Mouse (Mus musculus) forebrain, embryonic 13.5 days (tissue): ENCODE measurements around the gene Htatip2. TPM values are rescaled to one million over a fixed set of nuclear protein-coding genes. Genes with fewer than 3 reads are reported as not detected.

ENCODE experiments used
- ATAC-seq: fragments of 200-750 bp; cut with Nextera tagmentation; 2 replicates; pipeline ENCODE4 v1.8.0; 2017
- H3K27ac ChIP-seq: fragments of 300-500 bp; sonication (generic); 2 replicates; pipeline ENCODE4 v1.5.1; 2015; ENCODE audit warnings: inconsistent platforms, mild to moderate bottlenecking, moderate library complexity
- H3K27me3 ChIP-seq: fragments of 300-500 bp; sonication (generic); 2 replicates; pipeline ENCODE4 v1.6.1; 2015; ENCODE audit warnings: mild to moderate bottlenecking, inconsistent platforms
- H3K36me3 ChIP-seq: fragments of 300-500 bp; sonication (generic); 2 replicates; pipeline ENCODE4 v1.6.1; 2015; ENCODE audit warnings: mild to moderate bottlenecking, inconsistent platforms; ENCODE audit not compliant: poor library complexity, severe bottlenecking
- H3K4me1 ChIP-seq: fragments of 300-500 bp; sonication (generic); 2 replicates; pipeline ENCODE4 v1.6.1; 2015; ENCODE audit warnings: inconsistent platforms
- H3K4me2 ChIP-seq: fragments of 300-500 bp; sonication (generic); 2 replicates; pipeline ENCODE4 v1.6.1; 2015; ENCODE audit warnings: inconsistent platforms, mild to moderate bottlenecking, moderate library complexity
- H3K4me3 ChIP-seq: fragments of 300-500 bp; sonication (generic); 2 replicates; pipeline ENCODE4 v1.5.1; 2015; ENCODE audit warnings: mild to moderate bottlenecking, inconsistent platforms
- H3K9ac ChIP-seq: fragments of 300-500 bp; sonication (generic); 2 replicates; pipeline ENCODE4 v1.6.1; 2015; ENCODE audit warnings: mild to moderate bottlenecking, inconsistent platforms
- H3K9me3 ChIP-seq: fragments of 300-500 bp; sonication (generic); replicated peaks from 2 replicates; pipeline ENCODE4 v1.6.1; 2016; ENCODE audit warnings: inconsistent platforms
- WGBS: fragments of 180-500 bp; shearing (Covaris S2); methylation state at CpG from one replicate; pipeline ENCODE4 v1.1.7; 2015; 5-methylcytosine and 5-hydroxymethylcytosine counted together
- polyA plus RNA-seq: library from polyadenylated mRNA; unstranded; fragments of >200 nt; fragmentation: Nextera tagmentation; extraction: Ambion mirVana; gene quantifications from 2 replicates; pipeline ENCODE4 v1.2.1, GENCODE M21; 2015

The Htatip2 gene
- polyA plus RNA-seq, 1 experiment from 2014 or later: 2.3 TPM

DNA sequence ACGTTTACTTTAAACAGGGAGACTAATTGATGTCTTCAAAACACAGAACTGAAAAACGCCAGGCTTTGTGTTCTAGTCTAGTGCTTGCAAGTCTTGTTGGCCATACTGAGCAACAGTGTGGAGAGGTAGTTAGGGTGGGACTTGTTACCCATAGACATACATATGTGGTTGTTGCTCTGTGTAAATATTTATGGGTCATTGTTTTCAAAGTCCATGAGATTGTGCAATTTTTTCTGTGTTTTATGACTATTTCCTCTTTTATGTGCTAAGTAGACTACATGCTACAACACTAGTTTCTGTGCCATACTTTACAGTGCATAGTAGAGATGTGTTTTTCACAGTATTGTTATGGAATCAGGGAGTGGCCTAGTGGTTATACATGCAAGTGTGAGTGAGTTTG lies 35.4 kb downstream of the Htatip2 start:
- H3K4me2 ChIP-seq: no peak overlapping the region
- H3K4me1 ChIP-seq: no peaks in the 10 kb centered on the region
- no peaks in the 10 kb centered on the region for H3K9me3 ChIP-seq
- H3K36me3 ChIP-seq: peaks cover 55% of the 10 kb centered on the region
- H3K27me3 ChIP-seq: no peaks in the 10 kb centered on the region
- WGBS: 95% methylated on average over 2 of the region's 2 CpGs
- H3K9ac ChIP-seq: no peak overlapping the region
- no peak overlapping the region for H3K27ac ChIP-seq
- H3K4me3 ChIP-seq: no peak overlapping the region
- no peak for ATAC-seq

DNA sequence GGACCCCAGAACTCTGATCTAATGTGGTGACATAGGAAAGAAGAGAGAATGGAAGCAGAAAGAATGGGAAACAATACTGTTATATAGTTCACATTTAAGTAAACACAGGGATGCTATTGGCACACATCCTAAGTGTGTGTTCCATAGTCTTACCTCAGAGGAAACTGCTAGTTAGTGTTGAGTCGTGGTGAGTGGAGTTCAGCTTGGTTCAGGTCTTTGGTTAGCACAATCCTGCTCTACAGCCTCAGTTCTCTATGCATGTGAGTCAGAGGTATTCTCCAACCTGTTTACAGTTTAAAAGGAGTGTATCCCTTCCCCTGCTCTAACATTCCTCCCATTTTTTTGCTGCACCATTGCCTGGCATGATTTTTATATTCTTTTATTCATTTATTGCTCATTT lies 38.3 kb downstream of the Htatip2 start:
- no peaks in the 10 kb centered on the region for H3K4me1 ChIP-seq
- H3K27ac ChIP-seq: no peak overlapping the region
- no peaks in the 10 kb centered on the region for H3K9me3 ChIP-seq
- H3K4me3 ChIP-seq: no peak overlapping the region
- no peak overlapping the region for H3K9ac ChIP-seq
- 74% methylated on average over 1 of the region's 1 CpGs for WGBS
- ATAC-seq: no peak
- H3K27me3 ChIP-seq: no peaks in the 10 kb centered on the region
- H3K4me2 ChIP-seq: no peak overlapping the region
- H3K36me3 ChIP-seq: peaks cover 46% of the 10 kb centered on the region

DNA sequence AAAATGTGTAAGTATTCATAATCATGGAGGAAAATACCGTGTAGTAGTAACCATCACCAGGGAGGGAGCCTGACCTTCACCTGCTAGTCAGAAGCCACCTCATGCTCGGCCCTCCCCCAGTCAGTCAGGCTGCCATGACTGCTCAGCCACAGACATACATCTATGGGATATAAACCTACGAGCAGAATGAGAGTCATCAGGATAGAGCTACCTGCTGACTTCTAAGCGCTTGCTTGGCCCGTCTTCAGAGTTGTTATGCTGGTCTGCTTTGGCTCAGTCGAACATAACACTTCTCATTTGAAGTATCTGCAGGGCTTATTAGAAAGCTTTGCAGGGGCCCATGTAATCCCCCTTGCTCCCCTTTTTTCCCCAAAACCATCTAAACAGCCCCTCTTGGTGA lies 44.6 kb downstream of the Htatip2 start:
- Histone ChIP-seq H3K27ac (no peak overlapping the region), H3K4me1 (no peaks in the 10 kb centered on the region), H3K9ac (no peak overlapping the region), H3K9me3 (no peaks in the 10 kb centered on the region), H3K36me3 (peaks cover 32% of the 10 kb centered on the region), H3K4me2 (no peak overlapping the region), H3K4me3 (no peak overlapping the region), H3K27me3 (no peaks in the 10 kb centered on the region)
- 85% methylated on average over 6 of the region's 6 CpGs for WGBS
- ATAC-seq: no peak

DNA sequence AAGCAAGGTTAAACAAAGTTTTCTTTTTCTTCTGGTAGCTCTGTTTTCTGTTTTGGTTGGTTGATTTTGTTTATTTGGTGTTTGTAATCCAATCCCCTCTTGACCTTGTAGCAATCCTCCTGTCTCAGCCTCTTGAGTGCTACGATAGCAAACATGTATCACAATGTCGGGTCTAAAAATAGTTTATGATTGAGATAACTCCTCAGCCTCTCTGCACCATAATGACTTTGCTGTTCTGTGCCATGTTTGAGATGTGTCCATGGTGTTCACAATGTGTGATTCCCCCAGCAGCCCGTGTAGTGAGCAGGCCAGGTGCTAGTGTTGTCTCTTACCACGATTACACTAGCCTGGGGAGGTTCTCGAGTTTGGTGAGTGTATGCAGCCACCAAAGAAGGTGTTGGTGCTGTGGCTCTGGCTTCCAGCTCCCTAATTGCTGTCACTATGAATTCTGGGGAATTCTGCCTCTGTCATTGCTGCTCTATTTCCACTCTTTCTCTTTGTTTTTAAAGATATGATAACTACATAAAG lies 45.8 kb downstream of the Htatip2 start:
- Histone ChIP-seq H3K4me2 (no peak overlapping the region), H3K4me1 (no peaks in the 10 kb centered on the region), H3K9ac (no peak overlapping the region), H3K27me3 (no peaks in the 10 kb centered on the region), H3K27ac (no peak overlapping the region), H3K9me3 (no peaks in the 10 kb centered on the region), H3K36me3 (peaks cover 23% of the 10 kb centered on the region), H3K4me3 (no peak overlapping the region)
- 84% methylated on average over 5 of the region's 5 CpGs for WGBS
- ATAC-seq: no peak

DNA sequence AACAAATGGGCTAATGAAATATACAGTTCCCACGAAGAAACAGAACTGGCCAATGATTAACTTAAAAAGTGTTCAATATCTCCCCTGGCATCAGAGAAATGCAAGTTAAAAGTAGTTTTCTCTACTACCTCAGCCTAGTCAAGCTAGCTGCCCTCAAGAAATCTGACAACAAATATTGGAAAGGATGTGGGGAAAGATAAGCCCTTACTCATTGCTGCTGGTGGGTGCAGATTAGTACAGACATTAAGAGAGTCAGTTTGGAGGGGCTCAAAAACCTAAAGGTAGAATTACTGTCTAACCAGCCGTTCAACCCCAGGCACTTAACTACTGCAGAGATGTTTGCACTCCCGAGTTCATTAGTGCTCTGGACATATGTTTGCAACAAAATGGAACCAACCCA lies 46.7 kb downstream of the Htatip2 start:
- ATAC-seq: no peak
- no peak overlapping the region for H3K27ac ChIP-seq
- no peaks in the 10 kb centered on the region for H3K4me1 ChIP-seq
- H3K4me3 ChIP-seq: no peak overlapping the region
- H3K27me3 ChIP-seq: no peaks in the 10 kb centered on the region
- no peak overlapping the region for H3K4me2 ChIP-seq
- H3K36me3 ChIP-seq: peaks cover 15% of the 10 kb centered on the region
- no peak overlapping the region for H3K9ac ChIP-seq
- 82% methylated on average over 3 of the region's 3 CpGs for WGBS
- H3K9me3 ChIP-seq: no peaks in the 10 kb centered on the region

DNA sequence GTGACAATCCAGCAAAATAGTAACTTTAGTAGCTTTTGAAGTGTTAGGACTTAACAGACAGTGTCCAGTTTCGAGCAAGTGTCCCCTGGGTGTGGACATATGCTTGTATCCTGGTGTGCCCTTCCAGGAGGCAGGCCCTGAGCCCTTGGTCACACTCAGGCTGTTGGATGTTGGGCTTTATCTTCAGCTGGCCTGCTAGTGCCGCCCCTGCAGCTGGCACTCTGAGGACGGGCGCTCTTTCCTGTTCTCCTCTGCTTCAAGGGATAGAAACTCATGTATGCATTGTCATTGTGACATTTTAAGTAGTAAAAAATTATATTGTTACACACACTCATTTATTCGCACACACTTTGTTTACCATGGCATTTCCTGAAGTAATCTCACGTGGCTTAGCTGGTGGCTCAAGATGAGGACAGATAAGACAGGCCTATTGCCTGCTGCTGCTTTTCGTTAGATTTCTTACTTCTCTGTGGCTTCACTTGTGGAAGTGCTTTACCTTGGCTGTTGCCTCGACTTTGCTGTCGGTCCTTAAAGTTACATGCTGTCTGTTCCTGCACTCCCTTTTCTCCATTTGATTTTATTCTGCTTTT lies 48.3 kb downstream of the Htatip2 start:
- peaks cover 16% of the 10 kb centered on the region for H3K36me3 ChIP-seq
- no peaks in the 10 kb centered on the region for H3K27me3 ChIP-seq
- no peak overlapping the region for H3K4me3 ChIP-seq
- no peak overlapping the region for H3K27ac ChIP-seq
- H3K4me2 ChIP-seq: no peak overlapping the region
- H3K9me3 ChIP-seq: no peaks in the 10 kb centered on the region
- ATAC-seq: no peak
- H3K4me1 ChIP-seq: no peaks in the 10 kb centered on the region
- no peak overlapping the region for H3K9ac ChIP-seq
- 93% methylated on average over 9 of the region's 9 CpGs for WGBS

DNA sequence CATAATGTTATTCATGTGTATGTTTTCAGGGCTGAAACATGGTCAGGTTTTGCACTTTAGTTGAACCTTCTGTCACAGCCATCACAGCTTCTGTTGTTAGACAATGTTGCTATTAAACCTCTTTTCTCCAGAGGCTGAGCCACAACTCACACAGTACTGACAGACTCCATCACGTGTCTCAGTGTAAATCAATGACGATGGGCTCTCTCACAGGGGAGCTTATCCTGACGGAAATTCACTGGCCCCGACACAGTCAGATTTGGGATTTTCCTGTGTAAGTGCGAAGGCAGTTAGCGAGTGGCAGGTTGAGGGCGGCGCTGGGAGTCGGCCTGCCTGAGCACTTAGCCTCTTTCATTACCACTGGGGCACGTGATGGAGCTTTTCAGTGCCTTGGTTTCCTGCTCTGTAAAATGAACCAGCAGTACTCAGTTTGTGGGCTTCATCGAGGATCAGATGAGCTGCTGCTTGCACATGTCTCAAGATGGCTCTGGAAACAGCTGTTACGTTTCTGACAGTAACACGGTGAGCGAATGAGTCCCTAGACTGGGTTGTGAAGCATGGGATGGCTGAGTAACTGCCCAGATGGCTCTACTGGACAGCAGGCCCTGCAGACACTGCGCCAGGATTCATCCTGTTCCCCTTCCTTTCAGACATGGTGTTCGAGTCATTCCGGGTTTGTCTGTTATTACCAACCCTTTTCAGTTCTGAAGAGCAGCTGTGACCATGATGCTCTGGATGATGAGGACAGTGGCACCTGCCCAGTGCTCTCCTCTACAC lies 49.1 kb downstream of the Htatip2 start:
- Histone ChIP-seq H3K27ac (no peak overlapping the region), H3K27me3 (no peaks in the 10 kb centered on the region), H3K4me2 (no peak overlapping the region), H3K4me3 (no peak overlapping the region), H3K9ac (no peak overlapping the region), H3K9me3 (no peaks in the 10 kb centered on the region), H3K36me3 (peaks cover 18% of the 10 kb centered on the region), H3K4me1 (no peaks in the 10 kb centered on the region)
- whole genome bisulfite sequencing: 82% methylated on average over 17 of the region's 17 CpGs
- ATAC-seq: no peak

DNA sequence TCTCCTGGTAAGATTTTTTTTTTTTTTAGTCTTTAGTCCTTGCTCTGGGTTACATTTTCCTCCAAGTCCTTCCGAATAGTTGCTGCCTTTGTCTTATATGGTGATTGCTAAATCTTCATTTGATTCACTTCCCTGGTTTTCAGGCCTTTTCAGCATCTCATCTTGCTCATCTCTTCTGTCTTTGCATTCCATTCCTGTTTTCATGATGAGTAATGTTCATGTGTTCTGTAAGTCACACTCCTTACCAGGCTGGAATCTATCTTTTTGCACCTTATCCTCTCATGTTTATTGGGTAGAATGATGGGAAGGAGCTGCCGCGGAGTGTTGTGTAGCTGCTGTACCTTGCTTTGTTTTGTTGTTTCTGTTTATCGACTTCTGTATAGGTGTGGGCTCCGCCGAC lies 50.2 kb downstream of the Htatip2 start:
- Histone ChIP-seq H3K27ac (no peak overlapping the region), H3K4me3 (no peak overlapping the region), H3K4me2 (no peak overlapping the region), H3K9ac (no peak overlapping the region), H3K36me3 (peaks cover 18% of the 10 kb centered on the region; the same call in 1 of the 2 replicates), H3K27me3 (no peaks in the 10 kb centered on the region), H3K4me1 (no peaks in the 10 kb centered on the region), H3K9me3 (no peaks in the 10 kb centered on the region)
- ATAC-seq: no peak
- 90% methylated on average over 6 of the region's 6 CpGs for WGBS

DNA sequence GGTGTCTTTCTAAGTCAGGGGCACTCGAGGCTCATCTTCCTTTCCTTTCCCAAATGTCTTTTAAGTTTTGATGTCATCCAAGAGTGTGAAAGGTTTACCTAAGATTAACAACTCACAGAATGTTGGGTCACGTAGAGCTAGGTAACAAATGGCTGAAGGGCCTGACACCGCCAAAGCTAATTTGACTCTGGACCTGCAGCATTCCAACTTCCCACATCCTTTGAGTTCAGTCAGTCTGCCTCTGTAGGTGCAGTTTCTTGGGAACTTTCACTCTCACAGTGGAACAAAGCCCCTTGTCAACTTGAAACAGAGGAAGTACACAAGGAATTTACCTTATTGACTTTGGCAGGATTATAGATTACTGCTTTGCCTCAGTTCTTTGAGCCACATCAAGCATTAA lies 50.6 kb downstream of the Htatip2 start:
- no peak overlapping the region for H3K9ac ChIP-seq
- no peaks in the 10 kb centered on the region for H3K27me3 ChIP-seq
- H3K4me2 ChIP-seq: no peak overlapping the region
- no peak overlapping the region for H3K4me3 ChIP-seq
- no peak overlapping the region for H3K27ac ChIP-seq
- ATAC-seq: no peak
- no peaks in the 10 kb centered on the region for H3K4me1 ChIP-seq
- 52% methylated on average over 3 of the region's 3 CpGs for WGBS
- H3K36me3 ChIP-seq: peaks cover 18% of the 10 kb centered on the region; the same call in 1 of the 2 replicates
- no peaks in the 10 kb centered on the region for H3K9me3 ChIP-seq

DNA sequence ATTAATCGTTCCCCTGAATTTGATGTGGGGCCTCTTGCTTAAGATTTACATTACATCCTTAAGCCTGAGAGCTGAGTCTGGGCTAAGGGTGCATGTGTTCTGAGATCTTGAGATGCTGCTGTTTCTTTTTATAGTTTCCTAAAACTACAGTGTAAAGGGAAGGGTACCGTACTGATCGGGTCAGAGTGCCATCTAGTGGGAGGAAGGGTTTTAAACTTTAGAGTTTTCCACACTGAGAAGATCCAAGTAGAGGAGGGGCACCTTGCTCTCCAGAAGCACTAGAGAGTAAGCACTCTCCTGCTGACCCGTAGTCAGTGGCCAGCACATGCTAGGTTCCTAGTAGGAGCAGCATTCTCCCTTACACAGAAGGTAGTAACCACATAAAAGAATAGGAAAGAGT lies 52.4 kb downstream of the Htatip2 start:
- Histone ChIP-seq H3K9ac (no peak overlapping the region), H3K27ac (no peak overlapping the region), H3K4me3 (no peak overlapping the region), H3K36me3 (peaks cover 21% of the 10 kb centered on the region), H3K9me3 (no peaks in the 10 kb centered on the region), H3K4me2 (no peak overlapping the region), H3K27me3 (no peaks in the 10 kb centered on the region), H3K4me1 (no peaks in the 10 kb centered on the region)
- 51% methylated on average over 4 of the region's 4 CpGs for whole genome bisulfite sequencing
- ATAC-seq: peak; percentile 38; the same call in 1 of the 2 replicates

DNA sequence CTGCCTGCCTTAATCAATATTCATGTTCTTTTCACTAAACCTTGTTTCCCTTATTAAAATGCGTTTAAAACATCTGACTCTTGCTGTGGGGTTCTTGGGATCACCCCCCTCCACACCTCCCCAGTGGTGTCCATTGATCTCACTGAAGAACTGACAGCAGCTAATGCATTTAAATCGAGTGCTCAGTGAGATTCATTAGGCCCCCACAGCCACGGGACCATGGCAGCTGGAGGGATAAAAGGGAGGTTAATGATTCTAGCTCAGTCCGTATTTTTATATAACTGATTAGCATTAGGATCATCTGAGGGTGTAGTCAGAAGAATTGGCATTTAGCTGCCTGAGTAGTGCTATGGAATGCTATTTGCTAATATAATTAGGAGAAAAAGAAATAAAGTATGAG lies 60.5 kb downstream of the Htatip2 start:
- H3K9ac ChIP-seq: no peak overlapping the region
- no peak overlapping the region for H3K27ac ChIP-seq
- H3K27me3 ChIP-seq: no peaks in the 10 kb centered on the region
- ATAC-seq: no peak
- WGBS: 8% methylated on average over 4 of the region's 4 CpGs
- H3K9me3 ChIP-seq: no peaks in the 10 kb centered on the region
- H3K36me3 ChIP-seq: peaks cover 12% of the 10 kb centered on the region
- no peak overlapping the region for H3K4me3 ChIP-seq
- peaks cover 16% of the 10 kb centered on the region for H3K4me1 ChIP-seq
- H3K4me2 ChIP-seq: no peak overlapping the region

DNA sequence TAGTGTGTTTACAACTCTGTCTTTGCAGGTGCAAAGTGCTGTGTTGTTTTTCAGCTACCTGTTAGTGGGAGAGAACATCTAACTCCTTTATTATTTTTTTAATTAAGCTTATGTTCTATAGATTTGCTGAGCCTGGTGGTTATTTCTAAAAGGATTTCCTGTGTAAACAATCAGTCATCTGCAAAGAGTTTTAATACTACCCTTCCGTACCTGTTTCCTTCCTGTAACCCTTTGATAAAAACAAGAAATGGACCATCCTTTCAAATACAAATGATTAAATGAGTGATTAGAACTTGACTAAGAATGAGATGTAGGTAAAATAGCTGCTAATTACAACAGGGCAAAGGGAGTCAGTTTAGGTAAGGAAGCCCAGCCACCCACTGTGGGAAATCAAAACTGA lies 62.5 kb downstream of the Htatip2 start:
- Histone ChIP-seq H3K27me3 (no peaks in the 10 kb centered on the region), H3K4me2 (no peak overlapping the region), H3K9ac (no peak overlapping the region), H3K4me3 (no peak overlapping the region), H3K36me3 (peaks cover 9% of the 10 kb centered on the region), H3K27ac (no peak overlapping the region), H3K4me1 (peaks cover 16% of the 10 kb centered on the region), H3K9me3 (no peaks in the 10 kb centered on the region)
- WGBS: 84% methylated on average over 1 of the region's 1 CpGs
- no peak for ATAC-seq
